Mouse (Mus musculus): ENCODE results near the gene Msi2.

Gene Msi2

DNA sequence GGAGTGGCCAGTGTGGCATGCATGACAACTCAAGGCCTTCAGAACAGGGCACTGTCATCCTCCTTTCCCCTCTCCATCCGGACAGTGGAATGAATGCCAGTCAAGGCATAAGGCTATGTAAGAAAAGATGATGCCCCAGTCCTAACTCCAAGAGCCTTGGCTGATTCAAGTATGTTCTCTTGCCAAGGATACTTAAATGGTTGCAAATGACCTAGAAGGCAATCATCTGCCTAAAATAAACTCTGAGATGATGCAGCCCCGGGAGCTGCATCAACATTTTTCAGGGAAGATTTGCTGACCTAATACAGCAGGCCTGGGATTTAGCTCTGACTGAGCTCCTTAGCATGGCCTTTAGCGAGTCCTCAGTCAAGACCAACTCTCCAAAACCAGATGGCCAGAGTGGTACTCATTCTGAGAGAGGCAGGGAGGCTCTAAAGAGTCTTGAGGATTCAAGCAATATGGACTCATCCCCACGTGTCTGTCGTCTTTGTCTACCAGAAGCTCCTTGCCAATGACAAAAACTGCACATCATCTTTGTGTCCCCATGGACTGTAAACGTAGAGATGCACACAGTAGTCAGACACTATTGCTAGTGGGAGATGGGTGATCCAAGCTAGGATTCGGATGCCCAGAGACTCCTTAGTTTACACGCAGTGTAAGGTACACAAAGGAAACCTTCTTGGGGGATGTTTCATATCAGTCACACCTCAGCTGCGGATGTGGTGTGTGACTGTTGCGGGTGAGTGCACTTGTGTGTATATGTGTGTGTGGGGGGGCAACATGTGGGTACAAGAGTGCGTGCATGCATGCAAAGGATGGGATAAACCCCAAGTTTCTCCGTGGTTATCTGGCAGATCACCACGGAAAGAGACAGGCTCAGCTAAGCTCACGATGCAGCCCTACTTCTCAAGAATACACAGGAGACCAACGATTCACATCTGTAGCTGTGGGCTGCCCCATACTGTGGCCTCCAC lies 176.4 kb downstream of the Msi2 start:
- no peak for DNase-seq (ENCODE audit: low spot score in 2 of 2)

GRCm38 (mm10) chr11:88539637-88540478 lies 178.5 kb downstream of the Msi2 start:
- DNase-seq (ENCODE audit: low spot score in 2 of 2): no peak

DNA sequence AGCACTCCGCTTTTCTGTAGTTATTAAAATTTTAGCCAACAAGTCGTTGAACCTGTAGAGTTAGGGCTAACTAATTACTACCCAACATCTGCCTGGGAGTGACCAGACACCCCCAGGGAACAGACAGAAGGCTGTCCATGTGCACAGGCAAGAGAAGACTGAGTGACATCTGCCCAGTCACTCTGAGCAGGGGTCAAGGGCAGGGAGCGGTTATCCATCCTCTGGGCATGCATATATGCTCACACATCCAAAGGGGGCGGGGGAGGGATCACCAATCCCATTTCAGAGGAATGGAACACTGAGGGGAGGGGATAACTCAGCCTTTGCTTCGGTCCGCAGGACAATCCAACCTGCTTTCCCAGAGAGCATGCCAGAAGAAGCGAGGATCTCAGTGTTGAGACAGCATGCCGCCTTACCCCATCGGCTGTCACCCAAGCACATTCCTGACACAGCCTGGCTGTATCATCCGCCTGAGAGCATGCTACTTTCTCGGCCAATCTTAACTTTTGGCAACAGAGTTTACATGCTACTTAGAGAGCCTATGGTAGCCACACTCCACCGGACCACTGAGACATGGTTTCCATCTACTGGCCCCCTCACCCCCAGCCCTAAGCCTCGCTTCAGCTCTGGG lies 179.5 kb downstream of the Msi2 start:
- DNase-seq (ENCODE audit: low spot score in 2 of 2): no peak

- no peak for DNase-seq (ENCODE audit: low spot score in 2 of 2)
These were observed 181.0 kb downstream of the Msi2 start for GRCm38 (mm10) chr11:88537344-88537743.

- DNase-seq (ENCODE audit: low spot score in 2 of 2): no peak
These were observed 181.5 kb downstream of the Msi2 start for GRCm38 (mm10) chr11:88536861-88537260.

DNA sequence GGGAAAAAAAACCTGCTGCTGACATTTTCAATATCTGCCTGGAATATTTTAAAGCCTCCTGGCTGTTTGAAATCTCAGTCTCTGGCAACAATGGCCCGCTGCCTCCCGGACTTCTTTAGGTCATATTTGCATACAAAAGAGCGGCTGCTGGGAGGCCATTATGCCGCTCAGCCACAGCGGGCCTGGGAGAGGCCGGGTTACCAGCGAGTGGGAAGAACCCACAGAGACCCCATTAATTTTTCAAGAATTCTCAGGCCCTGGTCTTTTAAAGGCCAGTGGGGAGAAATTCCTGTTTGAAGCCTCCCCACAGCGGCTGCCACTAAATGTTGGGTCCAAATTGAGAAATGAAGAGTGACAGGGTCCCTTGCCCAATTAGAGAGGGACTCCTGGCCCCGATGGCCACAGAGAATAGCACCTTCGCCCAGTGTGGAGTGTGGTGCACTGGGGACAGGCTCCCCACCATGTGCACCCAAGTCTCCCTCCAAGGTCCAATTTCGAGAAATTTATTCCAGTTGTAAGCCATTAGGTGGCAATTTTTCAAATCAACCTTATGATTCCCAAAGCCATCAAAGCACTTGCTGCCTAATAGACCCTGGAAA lies 183.9 kb downstream of the Msi2 start:
- no peak for DNase-seq (ENCODE audit: low spot score in 2 of 2)

DNA sequence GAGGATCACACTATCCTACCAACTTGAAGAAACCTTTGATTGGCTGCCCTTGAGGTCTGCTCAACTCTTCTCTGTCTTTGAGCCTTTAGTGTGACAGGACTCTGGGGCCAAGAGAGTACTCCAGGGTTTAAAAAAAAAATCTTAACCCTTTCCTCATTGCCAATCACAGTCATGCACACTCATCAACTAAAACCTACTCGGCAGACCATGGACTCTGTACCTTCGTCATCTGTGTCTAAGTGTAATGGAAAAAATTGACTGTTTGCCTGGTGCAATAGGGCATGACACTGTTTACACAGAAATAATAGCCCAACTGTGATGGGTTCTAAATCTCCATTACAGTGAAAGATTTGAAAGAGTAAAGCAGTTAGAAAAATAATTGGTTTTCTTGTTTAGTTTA lies 186.3 kb downstream of the Msi2 start:
- DNase-seq (ENCODE audit: low spot score in 2 of 2): no peak

DNA sequence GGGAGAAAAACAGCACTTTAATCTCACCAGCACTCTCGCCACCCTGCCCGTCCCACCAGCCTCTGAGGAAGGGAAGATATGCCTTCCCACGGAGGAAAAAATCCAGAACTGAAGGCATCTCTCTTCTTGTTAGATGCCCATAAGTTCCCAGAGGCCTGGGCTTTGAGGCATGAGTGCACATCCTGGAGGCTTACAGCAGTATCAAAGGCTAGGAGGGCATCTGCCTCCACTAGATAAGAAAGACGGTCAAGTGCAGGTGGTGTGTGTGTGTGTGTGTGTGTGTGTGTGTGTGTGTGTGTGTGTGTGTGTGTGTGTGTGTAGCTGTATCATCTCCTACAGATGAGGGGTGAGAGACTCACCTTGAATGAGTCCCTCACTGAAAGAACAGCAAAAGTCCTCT lies 188.3 kb downstream of the Msi2 start:
- DNase-seq (ENCODE audit: low spot score in 2 of 2): no peak

DNA sequence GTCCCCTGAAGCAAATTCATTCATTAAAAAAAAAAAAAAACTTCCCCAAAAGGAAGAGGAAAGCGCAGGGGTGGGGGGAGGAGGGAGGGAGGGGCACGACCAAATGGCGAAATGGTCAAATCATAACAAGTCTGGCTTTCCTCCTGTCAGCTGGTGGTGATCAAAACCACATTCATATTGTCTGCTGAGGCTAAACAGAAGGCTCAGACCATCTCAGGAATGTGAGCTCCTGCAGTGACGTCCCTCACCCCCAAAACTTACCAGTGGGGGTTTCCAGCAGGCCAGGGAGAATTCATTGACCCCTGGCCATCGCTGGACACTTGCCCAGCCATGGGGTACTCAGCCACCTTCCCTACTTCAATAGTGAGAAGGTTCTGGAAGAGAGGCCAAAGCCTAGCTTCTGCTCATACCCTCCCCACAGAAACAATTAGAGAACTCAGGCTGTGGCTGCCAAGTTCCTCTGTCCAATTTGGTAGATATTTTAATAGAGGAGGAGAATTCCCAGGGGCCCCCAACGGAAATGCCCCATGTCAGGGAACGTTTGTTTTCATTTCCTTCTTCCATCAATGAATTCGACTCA lies 189.7 kb downstream of the Msi2 start:
- no peak for DNase-seq (ENCODE audit: low spot score in 2 of 2)

DNA sequence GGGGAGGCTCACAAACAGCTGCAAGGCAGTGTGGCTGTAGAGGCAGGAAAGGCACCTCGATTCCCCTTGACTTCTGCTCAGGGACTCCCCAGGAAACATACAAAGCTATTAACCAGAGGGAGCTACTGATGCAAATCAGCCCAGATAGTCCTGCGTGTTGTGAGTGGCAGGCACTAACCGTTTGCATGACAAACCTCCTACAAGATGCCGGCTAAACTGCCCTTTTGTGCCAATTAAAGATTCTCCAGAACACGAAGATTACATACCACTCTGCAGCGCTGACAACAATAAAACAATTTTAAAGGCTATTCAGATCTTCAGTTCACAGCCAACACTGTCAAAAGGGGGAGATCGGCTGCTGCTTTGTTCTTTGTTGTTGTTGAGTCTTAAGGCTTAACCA lies 191.6 kb downstream of the Msi2 start:
- no peak for DNase-seq (ENCODE audit: low spot score in 2 of 2)

DNA sequence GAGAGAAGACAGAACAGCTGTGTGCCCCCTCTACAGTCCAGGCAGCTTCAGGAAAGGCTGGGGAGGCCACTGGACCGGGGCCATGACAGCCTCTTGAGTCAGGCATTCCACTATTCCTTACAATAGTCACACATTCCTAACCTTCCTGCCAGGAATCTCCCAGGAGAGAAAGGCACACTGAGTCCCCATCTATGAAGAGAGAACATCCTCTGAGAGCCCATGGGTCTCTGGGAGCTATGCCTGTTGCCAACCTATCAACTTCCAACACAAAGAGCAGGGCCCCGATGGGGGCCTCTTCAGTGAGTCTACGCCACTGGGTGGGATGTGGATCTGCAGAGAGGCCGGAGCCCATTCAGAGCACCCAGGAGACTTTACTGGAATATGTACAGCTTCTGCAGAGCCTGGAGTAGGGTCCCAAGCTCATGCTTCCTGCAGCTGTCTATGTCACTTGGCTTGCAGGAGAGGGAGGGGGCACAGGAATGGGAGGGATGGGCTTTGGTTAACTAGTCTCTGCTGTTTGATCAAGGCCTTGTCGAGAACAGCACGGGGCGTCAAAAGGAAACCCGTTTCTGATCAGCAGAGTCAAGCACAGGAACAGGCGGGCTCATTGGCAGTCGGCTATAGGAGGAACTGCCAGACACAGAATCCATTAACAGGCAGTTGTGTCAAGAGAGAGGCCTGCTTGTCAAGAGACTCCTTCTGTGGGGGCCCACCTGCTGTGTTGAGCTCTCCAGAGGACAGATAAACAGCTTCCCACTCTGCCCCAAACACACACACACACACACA lies 193.3 kb downstream of the Msi2 start:
- peak in 1 of 2 experiments; percentile 60 for DNase-seq (ENCODE audit: low spot score in 2 of 2)

DNA sequence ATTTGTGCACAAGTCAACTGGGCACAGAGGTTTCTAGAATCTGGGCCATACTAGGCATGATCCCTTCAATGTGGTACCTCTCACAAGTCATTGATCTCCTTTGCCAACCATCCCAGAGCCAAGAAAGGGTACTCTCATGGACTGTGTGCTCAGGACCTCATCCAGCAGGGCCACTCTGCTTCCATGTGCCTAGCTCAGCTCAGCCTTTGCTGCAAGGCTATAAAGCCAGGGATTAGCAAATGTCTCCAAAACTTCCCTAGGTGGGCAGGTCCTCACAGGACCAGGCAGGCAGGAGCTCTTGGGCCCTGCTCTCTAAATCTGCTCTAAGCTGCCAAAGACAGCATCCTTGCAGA lies 193.9 kb downstream of the Msi2 start:
- DNase-seq (ENCODE audit: low spot score in 2 of 2): no peak

DNA sequence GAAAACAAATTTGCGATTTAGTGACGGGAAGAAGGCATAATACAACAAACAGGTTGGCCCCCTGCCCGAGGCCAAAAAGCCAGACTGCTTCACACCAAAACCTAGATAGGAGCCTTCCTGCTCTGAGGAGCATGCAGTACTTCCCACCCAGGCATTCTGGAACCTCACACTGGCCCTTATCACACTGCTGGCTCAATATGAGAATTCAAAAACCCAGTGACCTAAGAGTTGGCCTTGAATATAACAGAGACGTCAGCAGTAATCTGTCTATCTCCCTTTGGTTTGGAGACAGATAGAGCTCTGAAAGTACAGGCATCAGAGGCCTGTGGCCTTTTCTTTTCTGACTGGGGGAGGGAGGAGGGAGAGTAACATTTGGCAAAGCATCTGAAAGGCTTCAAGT lies 194.4 kb downstream of the Msi2 start:
- DNase-seq (ENCODE audit: low spot score in 2 of 2): peak in 1 of 2 experiments; percentile 38

- DNase-seq (ENCODE audit: low spot score in 2 of 2): no peak
These were observed 194.8 kb downstream of the Msi2 start for GRCm38 (mm10) chr11:88523511-88523910.

GRCm38 (mm10) chr11:88522114-88522513 lies 196.2 kb downstream of the Msi2 start:
- DNase-seq (ENCODE audit: low spot score in 2 of 2): no peak

- DNase-seq (ENCODE audit: low spot score in 2 of 2): no peak
These were observed 197.2 kb downstream of the Msi2 start for GRCm38 (mm10) chr11:88520951-88521730.

- no peak for DNase-seq (ENCODE audit: low spot score in 2 of 2)
These were observed 200.0 kb downstream of the Msi2 start for GRCm38 (mm10) chr11:88518361-88518760.

- DNase-seq (ENCODE audit: low spot score in 2 of 2): no peak
These were observed 201.5 kb downstream of the Msi2 start for GRCm38 (mm10) chr11:88516596-88517485.
